Comparison of ENCODE assay signal across 7 mouse cellular contexts in genomic region chr17:30498376-30498719, GRCm38 (mm10).
DNase-seq lines count a peak whose midpoint lies in the region; ATAC-seq and TF ChIP-seq lines count a peak whose summit lies in the region.

No protein-coding gene starts in this region.

- TF ChIP-seq CTCF in liver, postnatal 0 days (IDR thresholded peaks at IDR 0.05; ENCODE audit: low read depth), result no peak

- no peak overlapping the region for H3K4me2 ChIP-seq in liver, postnatal 0 days (ENCODE audit: low read depth, low read length)

- H3K4me1 ChIP-seq in liver, postnatal 0 days (ENCODE audit: insufficient read depth), result no peaks in the 10 kb centered on the region

- intact Hi-C loops in heart, postnatal 14 days (cut with DNase I), result no loop called here

- H3K36me3 ChIP-seq in liver, postnatal 0 days (replicated peaks; ENCODE audit: insufficient read depth, low read length), result no peaks in the 10 kb centered on the region

- no peaks in the 10 kb centered on the region for H3K27me3 ChIP-seq in liver, postnatal 0 days (ENCODE audit: insufficient read depth, low read length)

- peak; percentile 76 for DNase-seq in testis, postnatal 10 days (ENCODE audit: low spot score)
- no peak for DNase-seq in testis, postnatal 14 days (ENCODE audit: low spot score)
- peak; percentile 45 to 67 for DNase-seq in cerebellum, postnatal 4 days (ENCODE audit: low spot score in 2 of 2)
- DNase-seq in heart, postnatal 14 days, result peak; percentile 79 to 88
- DNase-seq in lung, adult 18-20 months, result peak; percentile 41 to 46
- DNase-seq in spleen, adult 12 weeks (ENCODE audit: low spot score), result no peak
- DNase-seq in liver, postnatal 0 days, result no peak

- H3K9me3 ChIP-seq in liver, postnatal 0 days (ENCODE audit: low read length), result no peaks in the 10 kb centered on the region

- TF ChIP-seq EP300 in liver, postnatal 0 days (IDR thresholded peaks at IDR 0.05; ENCODE audit: low read depth), result no peak

- no peak overlapping the region for H3K9ac ChIP-seq in liver, postnatal 0 days (replicated peaks)

- no peak overlapping the region for H3K27ac ChIP-seq in liver, postnatal 0 days (ENCODE audit: low read depth)

- ATAC-seq in liver, postnatal 0 days, result no peak

- WGBS in liver, postnatal 0 days (ENCODE audit: insufficient replicate concordance), result 66% methylated on average over 6 of the region's 6 CpGs

- no peak overlapping the region for H3K4me3 ChIP-seq in liver, postnatal 0 days (ENCODE audit: low read depth, low read length)

Comparison
In these comparisons a context has a peak if more than half of its experiments do, and no peak if none do; other contexts are left out.
1. DNase-seq: peak in testis, postnatal 10 days (single experiment), cerebellum, postnatal 4 days (2 of 2), heart, postnatal 14 days (2 of 2) and lung, adult 18-20 months (2 of 2); none in testis, postnatal 14 days (single experiment), spleen, adult 12 weeks (single experiment) and liver, postnatal 0 days (single experiment).